Mouse (Mus musculus) ES-E14 (cell line): ENCODE data around the gene Ebf4.

ENCODE experiments used
- MAFK ChIP-seq: IDR thresholded peaks from 2 replicates; pipeline ENCODE4 v1.6.1; 2014; ENCODE audit warnings: mild to moderate bottlenecking, low read depth, low read length, inconsistent platforms; ENCODE audit not compliant: insufficient read depth
- ZC3H11A ChIP-seq: IDR thresholded peaks from 2 replicates; pipeline ENCODE4 v1.6.1; 2012; ENCODE audit warnings: low read depth, mild to moderate bottlenecking, inconsistent platforms, low read length, borderline replicate concordance

- no peak for TF ChIP-seq MAFK
- no peak for TF ChIP-seq ZC3H11A
Measured at GRCm38 (mm10) chr2:130297580-130297979, 2.6 kb downstream of the Ebf4 start.
